14 mouse cellular contexts compared by ENCODE assay signal in genomic region chr12:36364013-36364412, GRCm38 (mm10). TPM values are rescaled to one million over a fixed set of nuclear protein-coding genes. Genes with fewer than 3 reads are reported as not detected.
"Had no signal": no experiment of that assay in that cellular context is flagged by ENCODE, and none has a peak within 500 bp of the region (broad histone marks: within the 10 kb centered on the region; RNA-seq: fewer than 3 reads in every experiment).

No protein-coding gene starts in this region.

- DNase-seq: lung, adult 18-20 months; lung, embryonic 14.5 days; lung, postnatal 10 days; lung, postnatal 36 days; right cerebral cortex, postnatal 14 days; thymus, adult 18-20 months; thymus, postnatal 14 days; thymus, postnatal 36 days had no signal

- H3K27me3 ChIP-seq: megakaryocyte, embryonic 14.5 days; midbrain, embryonic 13.5 days; midbrain, embryonic 15.5 days; neural tube, embryonic 12.5 days had no signal

- H3K36me3 ChIP-seq: midbrain, embryonic 13.5 days; midbrain, embryonic 15.5 days; neural tube, embryonic 12.5 days had no signal

- H3K9ac ChIP-seq: lung, embryonic 14.5 days; midbrain, embryonic 13.5 days; midbrain, embryonic 15.5 days; neural tube, embryonic 12.5 days had no signal

- H3K9me3 ChIP-seq: midbrain, embryonic 13.5 days; midbrain, embryonic 15.5 days; neural tube, embryonic 12.5 days had no signal

- ATAC-seq: midbrain, embryonic 13.5 days; midbrain, embryonic 15.5 days had no signal

- H3K4me1 ChIP-seq: megakaryocyte, embryonic 14.5 days; midbrain, embryonic 13.5 days; midbrain, embryonic 15.5 days; neural tube, embryonic 12.5 days had no signal

- H3K4me3 ChIP-seq: megakaryocyte, embryonic 14.5 days; midbrain, embryonic 13.5 days; midbrain, embryonic 15.5 days; neural tube, embryonic 12.5 days had no signal

- H3K4me2 ChIP-seq: lung, embryonic 14.5 days; midbrain, embryonic 11.5 days; midbrain, embryonic 13.5 days; midbrain, embryonic 15.5 days; neural tube, embryonic 12.5 days had no signal

- H3K27ac ChIP-seq: macrophage; midbrain, embryonic 13.5 days; midbrain, embryonic 15.5 days; neural tube, embryonic 12.5 days had no signal

RNA-seq across cellular contexts. Expression of gene D630036H23Rik, which starts 18.0 kb away (rescaled TPM):
- polyA plus RNA-seq: macrophage had no signal

RNA-seq across cellular contexts. Expression of gene Sostdc1, which starts 50.1 kb away (rescaled TPM):
- polyA plus RNA-seq: macrophage had no signal
